Mouse (Mus musculus) embryonic fibroblast, embryonic 13.5 days (primary cell): ENCODE results near the gene Pde11a. TPM values are rescaled to one million over a fixed set of nuclear protein-coding genes. Genes with fewer than 3 reads are reported as not detected.

Experiments
- H3K27ac ChIP-seq: 2 replicates; pipeline ENCODE4 v1.5.1; 2012; ENCODE audit warnings: low read length, control low read depth, inconsistent platforms; ENCODE audit not compliant: insufficient read depth
- H3K4me1 ChIP-seq: 2 replicates; pipeline ENCODE4 v1.6.1; 2011; ENCODE audit warnings: low read length; ENCODE audit not compliant: control insufficient read depth, insufficient read depth
- H3K4me3 ChIP-seq: 2 replicates; pipeline ENCODE4 v1.5.1; 2011; ENCODE audit warnings: mild to moderate bottlenecking, control low read depth, low read length; ENCODE audit not compliant: insufficient read depth
- CTCF ChIP-seq: IDR thresholded peaks from 2 replicates; pipeline ENCODE4 v1.5.1; 2011; ENCODE audit warnings: mild to moderate bottlenecking, control low read depth, low read length, moderate library complexity, borderline replicate concordance; ENCODE audit not compliant: insufficient read depth
- POLR2A ChIP-seq: IDR thresholded peaks from 2 replicates; pipeline ENCODE4 v1.6.1; 2011; ENCODE audit warnings: low read depth, mild to moderate bottlenecking, control low read depth, low read length, moderate library complexity
- polyA plus RNA-seq: library from polyadenylated mRNA; stranded (reverse); fragments of >200 nt; gene quantifications from 2 replicates; pipeline ENCODE4 v1.2.4, GENCODE M21; 2011; ENCODE audit warnings: low read depth; ENCODE audit not compliant: missing spikeins, insufficient read length

Pde11a gene
- polyA plus RNA-seq, 1 experiment: 0.26 TPM

DNA sequence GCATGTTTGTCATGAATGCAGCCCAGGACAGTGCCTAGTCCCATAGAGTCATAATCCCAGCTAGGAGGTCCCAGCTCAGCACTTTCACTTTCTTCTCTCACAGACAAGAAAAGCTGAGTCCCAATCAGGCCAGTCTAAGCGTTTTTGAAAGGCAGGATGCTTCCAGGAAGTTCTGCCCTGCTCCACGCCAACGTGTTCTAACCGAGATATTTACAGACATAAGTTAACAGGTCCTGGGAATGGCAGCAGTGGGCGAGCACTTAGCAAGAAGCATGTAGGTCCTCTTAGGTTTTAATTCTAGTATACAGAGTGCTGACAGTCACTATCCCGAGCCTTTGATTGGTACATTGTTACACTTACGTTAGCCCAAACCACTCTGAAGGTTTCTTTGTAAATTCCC is 273.3 kb downstream of the Pde11a start:
- TF ChIP-seq CTCF (no peak), POLR2A (no peak)
- Histone ChIP-seq H3K4me1 (no peaks in the 10 kb centered on the region), H3K27ac (no peak overlapping the region), H3K4me3 (no peak overlapping the region)

GRCm38 (mm10) chr2:76064078-76064477 is 274.5 kb downstream of the Pde11a start:
- H3K4me1 ChIP-seq: no peaks in the 10 kb centered on the region
- no peak overlapping the region for H3K27ac ChIP-seq
- TF ChIP-seq POLR2A (no peak), CTCF (no peak)
- H3K4me3 ChIP-seq: no peak overlapping the region

DNA sequence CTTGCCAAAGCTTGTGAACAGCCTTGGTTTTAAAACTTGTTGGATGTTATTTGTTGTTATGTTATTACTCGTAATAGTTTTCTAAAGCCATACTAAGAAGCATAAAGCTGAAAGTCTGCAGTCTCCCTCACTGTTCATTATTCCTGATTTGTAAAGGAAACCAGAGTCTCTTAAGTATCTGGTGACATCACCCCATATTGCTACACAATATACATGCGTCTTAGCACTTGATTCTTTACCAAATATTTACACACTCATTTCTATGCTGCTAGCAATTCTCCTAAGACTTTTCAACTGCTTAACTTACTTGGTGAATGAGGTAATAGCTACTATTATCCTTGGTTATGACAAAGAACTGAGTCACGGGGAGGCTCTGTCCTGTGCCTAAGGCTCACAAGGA is 278.4 kb downstream of the Pde11a start:
- Histone ChIP-seq H3K4me3 (no peak overlapping the region), H3K4me1 (no peaks in the 10 kb centered on the region), H3K27ac (no peak overlapping the region)
- TF ChIP-seq CTCF (no peak), POLR2A (no peak)

DNA sequence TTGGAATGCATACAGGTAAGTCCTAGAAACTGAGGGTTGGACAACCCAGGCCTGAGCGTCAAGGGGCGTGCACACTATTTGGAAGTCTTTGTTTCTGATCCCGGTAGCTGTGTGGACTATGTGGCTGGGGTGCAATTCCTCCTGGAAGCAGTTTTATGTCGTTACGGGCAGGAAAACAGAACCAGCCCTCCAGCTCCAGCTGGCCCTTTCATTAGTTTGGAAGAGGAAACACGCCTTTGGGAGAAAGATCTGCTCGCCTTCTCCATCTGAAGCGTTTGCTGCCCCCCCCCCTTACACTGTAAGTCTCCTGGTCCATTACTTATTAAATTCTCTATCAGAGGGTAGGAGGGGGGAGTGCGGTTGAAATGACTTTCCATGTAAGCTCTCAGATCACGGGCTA is 279.0 kb downstream of the Pde11a start:
- H3K27ac ChIP-seq: no peak overlapping the region

GRCm38 (mm10) chr2:76058661-76059467 is 279.7 kb downstream of the Pde11a start:
- Histone ChIP-seq H3K4me1 (no peaks in the 10 kb centered on the region), H3K4me3 (no peak overlapping the region), H3K27ac (no peak overlapping the region)
- TF ChIP-seq CTCF: no peak
- TF ChIP-seq POLR2A: no peak

More for the DNA sequence above, 279.0 kb downstream of the Pde11a start:
- H3K4me3 ChIP-seq: no peak overlapping the region
- TF ChIP-seq CTCF (no peak), POLR2A (no peak)
- H3K4me1 ChIP-seq: no peaks in the 10 kb centered on the region

- Histone ChIP-seq H3K27ac (no peak overlapping the region), H3K4me3 (no peak overlapping the region), H3K4me1 (no peaks in the 10 kb centered on the region)
- TF ChIP-seq POLR2A (no peak), CTCF (no peak)
Measured at GRCm38 (mm10) chr2:76057555-76057954, 281.0 kb downstream of the Pde11a start.

DNA sequence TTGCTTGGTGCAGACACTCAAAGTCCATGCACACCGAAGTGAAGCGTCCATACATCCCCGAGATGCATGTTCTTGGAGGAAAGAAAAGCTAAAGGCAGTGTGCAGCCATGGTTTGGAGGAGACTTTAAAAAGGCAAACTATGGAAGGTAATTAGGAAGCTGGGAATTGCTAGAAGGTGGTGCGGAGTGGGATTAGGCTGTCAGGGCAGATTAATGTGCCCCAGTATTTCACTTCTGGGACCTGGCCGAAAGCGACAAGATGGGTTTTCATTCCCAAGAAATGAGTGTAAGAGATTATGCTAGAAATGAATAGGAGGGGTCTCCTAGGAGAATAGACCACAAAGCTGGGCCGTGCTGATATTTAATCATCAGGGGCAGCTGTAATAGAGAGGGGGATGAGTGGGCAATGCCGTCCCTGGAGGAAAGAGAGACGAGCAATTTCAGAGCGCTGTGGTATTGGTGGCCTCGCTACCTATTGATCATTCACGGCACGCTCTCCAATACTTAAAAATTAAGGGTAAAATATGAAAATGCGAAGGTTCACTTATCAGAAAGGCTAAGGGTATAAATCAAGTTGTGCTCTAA is 284.7 kb downstream of the Pde11a start:
- no peak for TF ChIP-seq CTCF
- no peak for TF ChIP-seq POLR2A
- H3K27ac ChIP-seq: no peak overlapping the region
- no peaks in the 10 kb centered on the region for H3K4me1 ChIP-seq
- H3K4me3 ChIP-seq: no peak overlapping the region

DNA sequence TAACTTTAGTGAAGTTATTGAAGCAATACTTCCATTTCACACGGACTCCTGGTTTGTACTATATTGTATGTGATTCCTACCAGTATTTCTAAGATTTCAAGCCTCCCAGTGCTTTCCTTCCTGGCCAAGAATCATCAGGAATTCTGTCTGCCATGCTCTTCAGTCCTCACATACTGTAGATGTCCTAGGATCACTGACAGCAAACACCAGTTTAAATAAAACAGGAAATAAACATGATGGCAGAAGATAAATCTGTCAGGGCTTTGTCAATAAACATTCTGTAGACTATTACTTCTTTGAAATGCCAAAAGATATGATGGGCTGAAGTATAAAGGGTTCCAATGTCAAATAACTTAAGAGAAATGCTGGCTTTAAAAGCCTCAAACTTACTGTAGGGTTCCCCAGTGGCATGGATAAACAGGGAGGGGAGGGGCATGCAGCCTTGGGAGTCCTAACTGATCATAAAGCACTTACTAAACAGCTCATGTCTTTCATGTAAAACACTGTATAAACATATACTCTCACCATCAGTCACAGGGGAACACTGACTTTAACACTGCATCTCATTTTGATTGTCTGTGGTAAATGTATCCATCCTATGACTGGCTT is 285.6 kb downstream of the Pde11a start:
- Histone ChIP-seq H3K4me3 (no peak overlapping the region), H3K27ac (no peak overlapping the region), H3K4me1 (no peaks in the 10 kb centered on the region)
- no peak for TF ChIP-seq CTCF
- no peak for TF ChIP-seq POLR2A

DNA sequence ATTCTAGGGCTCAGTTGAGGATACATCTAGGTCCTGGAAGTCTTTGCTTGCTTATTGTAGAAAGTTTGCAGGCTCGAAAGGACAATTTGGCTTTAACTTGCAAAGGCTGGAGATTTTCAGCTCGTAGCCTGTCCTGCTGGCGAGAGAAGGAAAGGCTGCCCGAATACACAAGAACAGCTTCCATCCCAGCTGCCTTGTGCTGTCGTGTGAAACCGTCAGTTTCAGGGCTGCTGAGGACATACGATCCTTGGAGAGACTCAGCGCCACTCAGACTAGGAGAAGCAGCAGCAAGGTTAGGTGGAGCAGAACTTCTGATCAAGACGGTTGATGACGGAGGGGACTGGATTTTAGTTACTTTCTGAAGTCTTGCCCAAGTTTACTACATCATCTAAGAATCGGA is 287.2 kb downstream of the Pde11a start:
- no peak overlapping the region for H3K4me3 ChIP-seq
- H3K4me1 ChIP-seq: no peaks in the 10 kb centered on the region
- no peak for TF ChIP-seq POLR2A
- TF ChIP-seq CTCF: no peak
- no peak overlapping the region for H3K27ac ChIP-seq

DNA sequence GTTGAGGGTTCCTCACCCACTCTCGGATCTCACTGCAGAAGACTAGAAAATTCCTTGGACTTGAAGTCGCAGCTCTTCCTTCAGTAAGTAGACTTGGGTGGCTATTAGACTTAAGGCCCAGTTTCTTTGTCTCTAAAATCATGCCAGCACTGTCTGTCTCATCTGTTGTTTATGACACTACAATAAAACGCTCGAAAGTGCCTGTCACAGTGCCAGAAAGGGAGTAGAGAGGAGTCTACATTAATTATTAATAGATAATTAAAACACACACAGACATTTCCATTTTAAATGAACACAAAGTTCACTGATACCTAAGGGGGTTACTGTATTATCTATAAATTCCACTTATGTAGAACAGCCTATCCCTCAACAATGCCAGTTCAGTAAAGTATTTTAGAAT is 287.7 kb downstream of the Pde11a start:
- Histone ChIP-seq H3K4me3 (no peak overlapping the region), H3K4me1 (no peaks in the 10 kb centered on the region), H3K27ac (no peak overlapping the region)
- TF ChIP-seq POLR2A: no peak
- TF ChIP-seq CTCF: no peak

GRCm38 (mm10) chr2:76050092-76050491 is 288.5 kb downstream of the Pde11a start:
- no peaks in the 10 kb centered on the region for H3K4me1 ChIP-seq
- H3K4me3 ChIP-seq: no peak overlapping the region
- TF ChIP-seq CTCF (no peak), POLR2A (no peak)
- no peak overlapping the region for H3K27ac ChIP-seq
